Mouse (Mus musculus): Measurements from ENCODE around the gene Grin3a. TPM values are rescaled to one million over a fixed set of nuclear protein-coding genes. Genes with fewer than 3 reads are reported as not detected.

Grin3a gene
- polyA plus RNA-seq, 1 experiment from 2014 or later: 0.67 TPM

DNA sequence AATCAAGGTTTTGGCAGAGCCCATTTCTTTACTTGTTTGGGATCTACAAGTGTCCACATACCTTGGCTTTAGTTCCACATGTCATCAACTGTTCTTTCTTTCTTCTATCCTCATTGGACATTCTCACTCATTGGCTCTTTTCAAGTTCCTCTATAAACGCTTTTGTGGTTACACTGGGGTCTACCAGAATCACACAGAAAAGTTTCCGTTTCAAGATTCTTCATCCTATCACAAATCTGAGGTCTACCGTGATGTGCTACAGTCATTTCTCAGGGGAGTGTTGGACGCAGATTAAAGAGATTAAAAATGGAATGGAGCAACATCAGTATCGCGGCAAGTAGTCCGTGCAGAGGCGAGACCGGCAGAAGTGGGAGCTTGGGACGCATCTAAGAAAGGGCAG lies 228.6 kb downstream of the Grin3a start:
- no peaks in the 10 kb centered on the region for H3K36me3 ChIP-seq (ENCODE audit: insufficient read depth, low read length)
- ATAC-seq (replicated peaks; ENCODE audit: low FRiP score, low read depth) (no peak), DNase-seq (ENCODE audit: low spot score) (no peak)
- H3K4me1 ChIP-seq (replicated peaks; ENCODE audit: insufficient read depth, low read length): no peaks in the 10 kb centered on the region
- no peak overlapping the region for H3K9ac ChIP-seq (ENCODE audit: low read depth, low read length)
- H3K4me2 ChIP-seq (ENCODE audit: low read length): no peak overlapping the region
- H3K27me3 ChIP-seq (ENCODE audit: insufficient read depth, low read length): no peaks in the 10 kb centered on the region
- WGBS: 93% methylated on average over 10 of the region's 10 CpGs
- no peak overlapping the region for H3K4me3 ChIP-seq (replicated peaks; ENCODE audit: low read depth, low read length)
- TF ChIP-seq CTCF (IDR thresholded peaks at IDR 0.05; ENCODE audit: low read depth): no peak
- no peaks in the 10 kb centered on the region for H3K9me3 ChIP-seq (replicated peaks; ENCODE audit: low read length)
- no peak overlapping the region for H3K27ac ChIP-seq

Other genes starting within 250 kb of the Grin3a start
- 29.6 and 30.1 TPM in 2 replicates for gene Tmem246, start 247.9 kb downstream of the Grin3a start, polyA plus RNA-seq (2015; fragmentation: Nextera tagmentation; extraction: Ambion mirVana)
- 31.3 and 34.0 TPM in 2 replicates for gene Rnf20, start 213.7 kb downstream of the Grin3a start, polyA plus RNA-seq (2015; fragmentation: Nextera tagmentation; extraction: Ambion mirVana)
- gene Ppp3r2, start 163.7 kb downstream of the Grin3a start, polyA plus RNA-seq (2015; fragmentation: Nextera tagmentation; extraction: Ambion mirVana): not detected in 2 replicates